Mouse (Mus musculus) kidney, embryonic 15.5 days (tissue): ENCODE measurements around the gene Trpv6. TPM values are rescaled to one million over a fixed set of nuclear protein-coding genes. Genes with fewer than 3 reads are reported as not detected.

Experiments
- ATAC-seq: fragments of 200-750 bp; cut with Nextera tagmentation; replicated peaks from 2 replicates; pipeline ENCODE4 v1.8.0; 2017; ENCODE audit warnings: moderate TSS enrichment; ENCODE audit not compliant: low FRiP score
- H3K27ac ChIP-seq: fragments of 300-500 bp; sonication (generic); 2 replicates; pipeline ENCODE4 v1.5.1; 2015; ENCODE audit warnings: mild to moderate bottlenecking, inconsistent platforms
- H3K27me3 ChIP-seq: fragments of 300-500 bp; sonication (generic); 2 replicates; pipeline ENCODE4 v1.6.1; 2015; ENCODE audit warnings: inconsistent platforms
- H3K36me3 ChIP-seq: fragments of 300-500 bp; sonication (generic); 2 replicates; pipeline ENCODE4 v1.6.1; 2015; ENCODE audit warnings: inconsistent platforms
- H3K4me1 ChIP-seq: fragments of 300-500 bp; sonication (generic); 2 replicates; pipeline ENCODE4 v1.6.1; 2015; ENCODE audit warnings: inconsistent platforms
- H3K4me2 ChIP-seq: fragments of 300-500 bp; sonication (generic); 2 replicates; pipeline ENCODE4 v1.6.1; 2015; ENCODE audit warnings: moderate library complexity, mild to moderate bottlenecking, inconsistent platforms
- H3K4me3 ChIP-seq: fragments of 300-500 bp; sonication (generic); replicated peaks from 2 replicates; pipeline ENCODE4 v1.5.1; 2015; ENCODE audit warnings: mild to moderate bottlenecking, inconsistent platforms
- H3K9ac ChIP-seq: fragments of 300-500 bp; sonication (generic); 2 replicates; pipeline ENCODE4 v1.6.1; 2015; ENCODE audit warnings: mild to moderate bottlenecking, inconsistent platforms
- H3K9me3 ChIP-seq: fragments of 300-500 bp; sonication (generic); replicated peaks from 2 replicates; pipeline ENCODE4 v1.6.1; 2016; ENCODE audit warnings: inconsistent platforms
- WGBS: fragments of 180-500 bp; shearing (Covaris S2); methylation state at CpG from one replicate; pipeline ENCODE4 v1.1.7; 2015; ENCODE audit warnings: mixed read lengths; 5-methylcytosine and 5-hydroxymethylcytosine counted together
- polyA plus RNA-seq: library from polyadenylated mRNA; unstranded; fragments of >200 nt; fragmentation: Nextera tagmentation; extraction: Ambion mirVana; gene quantifications from 2 replicates; pipeline ENCODE4 v1.2.1, GENCODE M21; 2015

Trpv6 gene
- polyA plus RNA-seq, 1 experiment from 2014 or later: 3.8 TPM

- H3K36me3 ChIP-seq: no peaks in the 10 kb centered on the region
- no peak overlapping the region for H3K4me2 ChIP-seq
- no peak overlapping the region for H3K9ac ChIP-seq
- H3K4me3 ChIP-seq: no peak overlapping the region
- no peaks in the 10 kb centered on the region for H3K9me3 ChIP-seq
- ATAC-seq: no peak
- WGBS: 81% methylated on average over 9 of the region's 9 CpGs
- H3K27me3 ChIP-seq: no peaks in the 10 kb centered on the region
- no peaks in the 10 kb centered on the region for H3K4me1 ChIP-seq
- H3K27ac ChIP-seq: no peak overlapping the region
These were observed 15.9 kb downstream of the Trpv6 start for GRCm38 (mm10) chr6:41620173-41620798.

GRCm38 (mm10) chr6:41607637-41608036 is 28.6 kb downstream of the Trpv6 start:
- no peaks in the 10 kb centered on the region for H3K9me3 ChIP-seq
- no peak overlapping the region for H3K4me2 ChIP-seq
- H3K27ac ChIP-seq: no peak overlapping the region
- ATAC-seq: no peak
- H3K9ac ChIP-seq: no peak overlapping the region
- WGBS: 60% methylated on average over 5 of the region's 5 CpGs
- H3K4me3 ChIP-seq: no peak overlapping the region
- no peaks in the 10 kb centered on the region for H3K36me3 ChIP-seq
- peaks cover 9% of the 10 kb centered on the region for H3K4me1 ChIP-seq
- H3K27me3 ChIP-seq: peaks cover 5% of the 10 kb centered on the region; the same call in 1 of the 2 replicates

- H3K4me3 ChIP-seq: peak overlapping the region; percentile 59
- H3K9me3 ChIP-seq: no peaks in the 10 kb centered on the region
- H3K4me1 ChIP-seq: peaks cover 9% of the 10 kb centered on the region
- 9% methylated on average over 4 of the region's 4 CpGs for WGBS
- no peaks in the 10 kb centered on the region for H3K36me3 ChIP-seq
- H3K9ac ChIP-seq: peak overlapping the region; percentile 66; the same call in 1 of the 2 replicates
- H3K4me2 ChIP-seq: peak overlapping the region; percentile 96
- H3K27ac ChIP-seq: no peak overlapping the region
- ATAC-seq: peak; percentile 2; the same call in 1 of the 2 replicates
- peaks cover 5% of the 10 kb centered on the region; the same call in 1 of the 2 replicates for H3K27me3 ChIP-seq
These were observed 30.0 kb downstream of the Trpv6 start for GRCm38 (mm10) chr6:41606214-41606613.

- under 1% methylated on average over 7 of the region's 7 CpGs for WGBS
- H3K9ac ChIP-seq: peak overlapping the region; percentile 66
- peak overlapping the region; percentile 59 for H3K4me3 ChIP-seq
- H3K36me3 ChIP-seq: no peaks in the 10 kb centered on the region
- peak overlapping the region; percentile 88 for H3K27ac ChIP-seq
- no peaks in the 10 kb centered on the region for H3K9me3 ChIP-seq
- H3K4me1 ChIP-seq: peaks cover 9% of the 10 kb centered on the region
- peak overlapping the region; percentile 96 for H3K4me2 ChIP-seq
- ATAC-seq: peak; percentile 57
- peaks cover 5% of the 10 kb centered on the region; the same call in 1 of the 2 replicates for H3K27me3 ChIP-seq
These were observed 30.5 kb downstream of the Trpv6 start for GRCm38 (mm10) chr6:41605794-41606104.

GRCm38 (mm10) chr6:41605061-41605793 is 31.0 kb downstream of the Trpv6 start, which contains the start of gene Ephb6:
Ephb6 (plus strand) TSS chr6:41605482.
- under 1% methylated on average over 68 of the region's 68 CpGs for WGBS
- peak within 1 kb of the TSS; percentile 96 for H3K4me2 ChIP-seq

GRCm38 (mm10) chr6:41604401-41605050 is 31.7 kb downstream of the Trpv6 start:
- Histone ChIP-seq H3K4me1 (peaks cover 9% of the 10 kb centered on the region), H3K36me3 (no peaks in the 10 kb centered on the region), H3K9me3 (no peaks in the 10 kb centered on the region), H3K27me3 (peaks cover 5% of the 10 kb centered on the region; the same call in 1 of the 2 replicates), H3K27ac (peak overlapping the region; percentile 88), H3K4me2 (peak overlapping the region; percentile 96), H3K4me3 (peak overlapping the region; percentile 59), H3K9ac (peak overlapping the region; percentile 66)
- WGBS: under 1% methylated on average over 23 of the region's 23 CpGs
- ATAC-seq: peak; percentile 69

More at GRCm38 (mm10) chr6:41605061-41605793, 31.0 kb downstream of the Trpv6 start, which contains the start of gene Ephb6:
- ATAC-seq: peak; percentile 98
- H3K4me1 ChIP-seq: peaks cover 9% of the 10 kb centered on the region
- H3K27ac ChIP-seq: peak within 1 kb of the TSS; percentile 88
- peak within 1 kb of the TSS; percentile 59 for H3K4me3 ChIP-seq
- H3K36me3 ChIP-seq: no peaks in the 10 kb centered on the region
- peak within 1 kb of the TSS; percentile 66 for H3K9ac ChIP-seq
- H3K9me3 ChIP-seq: no peaks in the 10 kb centered on the region
- peaks cover 5% of the 10 kb centered on the region; the same call in 1 of the 2 replicates for H3K27me3 ChIP-seq

- Histone ChIP-seq H3K4me1 (no peaks in the 10 kb centered on the region), H3K4me3 (no peak overlapping the region), H3K4me2 (no peak overlapping the region), H3K36me3 (no peaks in the 10 kb centered on the region), H3K9me3 (no peaks in the 10 kb centered on the region), H3K27me3 (no peaks in the 10 kb centered on the region), H3K27ac (no peak overlapping the region), H3K9ac (no peak overlapping the region)
- WGBS: 58% methylated on average over 1 of the region's 1 CpGs
- ATAC-seq: no peak
These were observed 54.0 kb downstream of the Trpv6 start for GRCm38 (mm10) chr6:41582189-41582588.

- Histone ChIP-seq H3K4me2 (no peak overlapping the region), H3K4me1 (no peaks in the 10 kb centered on the region), H3K9me3 (no peaks in the 10 kb centered on the region), H3K27ac (no peak overlapping the region), H3K4me3 (no peak overlapping the region), H3K9ac (no peak overlapping the region), H3K27me3 (no peaks in the 10 kb centered on the region), H3K36me3 (no peaks in the 10 kb centered on the region)
- ATAC-seq: no peak
- WGBS: 65% methylated on average over 7 of the region's 7 CpGs
These were observed 54.9 kb downstream of the Trpv6 start for GRCm38 (mm10) chr6:41581295-41581694.

GRCm38 (mm10) chr6:41577297-41577696 is 58.9 kb downstream of the Trpv6 start:
- no peak overlapping the region for H3K4me3 ChIP-seq
- no peak overlapping the region for H3K27ac ChIP-seq
- no peaks in the 10 kb centered on the region for H3K9me3 ChIP-seq
- H3K9ac ChIP-seq: no peak overlapping the region
- H3K36me3 ChIP-seq: no peaks in the 10 kb centered on the region
- ATAC-seq: no peak
- H3K4me1 ChIP-seq: no peaks in the 10 kb centered on the region
- no peak overlapping the region for H3K4me2 ChIP-seq
- no peaks in the 10 kb centered on the region for H3K27me3 ChIP-seq
- WGBS: 53% methylated on average over 5 of the region's 5 CpGs

- 46% methylated on average over 5 of the region's 5 CpGs for WGBS
- H3K4me1 ChIP-seq: no peaks in the 10 kb centered on the region
- H3K27me3 ChIP-seq: no peaks in the 10 kb centered on the region
- no peak overlapping the region for H3K4me3 ChIP-seq
- no peak overlapping the region for H3K4me2 ChIP-seq
- no peak for ATAC-seq
- H3K9ac ChIP-seq: no peak overlapping the region
- H3K9me3 ChIP-seq: no peaks in the 10 kb centered on the region
- no peak overlapping the region for H3K27ac ChIP-seq
- no peaks in the 10 kb centered on the region for H3K36me3 ChIP-seq
These were observed 59.6 kb downstream of the Trpv6 start for GRCm38 (mm10) chr6:41576526-41577097.
